Mouse (Mus musculus) spleen, adult 2 months (tissue): ENCODE measurements around the gene Zxdc. TPM values are rescaled to one million over a fixed set of nuclear protein-coding genes. Genes with fewer than 3 reads are reported as not detected.

Experiments used
- DNase-seq, 2 experiments: peaks; one replicate each; pipeline versions ENCODE4 v3.0.0 to v3.0.0-alpha.2; 2012 to 2021; ENCODE audit warnings: low spot score in 2 of 2, low read depth in 1 of 2
- H3K27ac ChIP-seq: fragments of 200-500 bp; 2 replicates; pipeline ENCODE4 v1.5.1; 2012; ENCODE audit warnings: low read length, inconsistent platforms; ENCODE audit not compliant: insufficient read depth
- H3K27me3 ChIP-seq: fragments of 200-500 bp; 2 replicates; pipeline ENCODE4 v1.6.1; 2012; ENCODE audit warnings: mild to moderate bottlenecking, moderate library complexity, low read length, inconsistent platforms; ENCODE audit not compliant: control insufficient read depth, insufficient read depth
- H3K36me3 ChIP-seq: fragments of 200-500 bp; 2 replicates; pipeline ENCODE4 v1.6.1; 2012; ENCODE audit warnings: mild to moderate bottlenecking, low read length, inconsistent platforms; ENCODE audit not compliant: control insufficient read depth, insufficient read depth
- H3K4me1 ChIP-seq: fragments of 200-500 bp; 2 replicates; pipeline ENCODE4 v1.6.1; 2011; ENCODE audit warnings: inconsistent platforms; ENCODE audit not compliant: control insufficient read depth, insufficient read depth, insufficient read length
- H3K4me3 ChIP-seq: fragments of 200-500 bp; 2 replicates; pipeline ENCODE4 v1.5.1; 2011; ENCODE audit warnings: mild to moderate bottlenecking, inconsistent platforms; ENCODE audit not compliant: insufficient read depth, insufficient read length; ENCODE audit errors: extremely low read depth
- CTCF ChIP-seq: fragments of 200-500 bp; IDR thresholded peaks from 2 replicates; pipeline ENCODE4 v1.5.1; 2011; ENCODE audit warnings: mild to moderate bottlenecking, inconsistent platforms; ENCODE audit not compliant: insufficient read depth, insufficient read length, insufficient replicate concordance; ENCODE audit errors: extremely low read depth
- POLR2A ChIP-seq: fragments of 200-500 bp; IDR thresholded peaks from 2 replicates; pipeline ENCODE4 v1.6.1; 2011; ENCODE audit warnings: low read depth, low read length, inconsistent platforms
- WGBS: fragments of 180-500 bp; shearing (Covaris S2); methylation state at CpG from one replicate; pipeline ENCODE4 v1.1.7; 2018; 5-methylcytosine and 5-hydroxymethylcytosine counted together
- polyA plus RNA-seq: library from polyadenylated mRNA; depleted of rRNA; stranded (reverse); fragments of >200 nt; gene quantifications from 2 replicates; pipeline ENCODE4 v1.2.3, GENCODE M21; 2012; rRNA removed

The Zxdc gene
- polyA plus RNA-seq, 1 experiment = 15.6 TPM

DNA sequence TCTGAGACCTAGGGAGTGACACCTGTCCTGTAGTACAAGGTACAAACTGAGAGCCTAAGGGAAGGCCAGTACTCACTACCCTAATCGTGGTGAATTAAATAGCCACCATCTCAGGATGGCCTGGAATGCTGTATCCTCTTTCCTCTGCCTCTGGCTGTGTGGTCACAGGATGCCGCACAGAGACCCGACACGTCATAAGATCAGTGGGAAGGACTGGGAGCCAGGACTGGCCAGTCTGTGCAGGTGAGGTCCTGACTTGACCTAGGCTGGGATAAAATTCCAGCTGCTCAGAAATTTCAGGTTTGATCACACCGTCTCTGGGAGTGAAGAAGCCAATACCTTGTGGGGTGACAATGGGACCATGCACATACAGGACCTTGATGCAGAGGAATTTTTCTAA, 82.2 kb downstream of the Zxdc start:
- no peak for DNase-seq

DNA sequence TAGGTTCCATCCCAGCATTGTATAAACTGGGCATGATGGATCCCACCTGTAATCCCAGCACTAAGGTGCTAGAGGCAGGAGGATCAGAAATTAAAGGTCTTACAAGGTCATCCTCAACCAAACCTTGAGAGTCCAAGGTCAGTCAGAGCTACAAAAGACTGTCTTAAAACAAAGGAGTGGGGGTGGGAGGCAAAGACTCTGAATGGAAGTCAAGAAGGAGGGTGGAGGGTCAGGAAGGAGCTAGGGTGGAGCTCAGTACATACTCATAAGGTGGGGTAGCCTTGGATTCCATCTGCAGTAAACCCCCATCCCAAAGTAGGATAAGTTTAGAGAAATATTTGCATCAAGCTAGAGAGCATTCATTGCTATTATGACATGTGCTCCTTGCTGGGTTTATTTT, 83.3 kb downstream of the Zxdc start:
- H3K4me3 ChIP-seq = no peak overlapping the region
- TF ChIP-seq CTCF = no peak
- no peak for TF ChIP-seq POLR2A
- no peak for DNase-seq
- no peak overlapping the region for H3K27ac ChIP-seq
- H3K27me3 ChIP-seq = no peaks in the 10 kb centered on the region
- H3K4me1 ChIP-seq = no peaks in the 10 kb centered on the region
- H3K36me3 ChIP-seq = no peaks in the 10 kb centered on the region

More for the DNA sequence above, 82.2 kb downstream of the Zxdc start:
- no peak for TF ChIP-seq CTCF
- no peak for TF ChIP-seq POLR2A
- H3K36me3 ChIP-seq = no peaks in the 10 kb centered on the region
- H3K27ac ChIP-seq = no peak overlapping the region
- WGBS = 84% methylated on average over 5 of the region's 5 CpGs
- H3K4me3 ChIP-seq = no peak overlapping the region
- H3K4me1 ChIP-seq = no peaks in the 10 kb centered on the region
- H3K27me3 ChIP-seq = no peaks in the 10 kb centered on the region

Other genes starting within 250 kb of the Zxdc start
- gene Vmn1r51, start 246.9 kb upstream of the Zxdc start, polyA plus RNA-seq = not detected in 2 replicates
- not detected in 2 replicates for gene Vmn1r52, start 194.7 kb upstream of the Zxdc start, polyA plus RNA-seq
- not detected in 2 replicates for gene V1ra8, start 166.7 kb upstream of the Zxdc start, polyA plus RNA-seq
- gene Vmn1r53, start 145.1 kb upstream of the Zxdc start, polyA plus RNA-seq = not detected in 2 replicates
- gene Vmn1r54, start 123.2 kb upstream of the Zxdc start, polyA plus RNA-seq = not detected in 2 replicates
- gene BC048671, start 68.3 kb upstream of the Zxdc start, polyA plus RNA-seq = not detected in 2 replicates
- 1.1 and 1.4 TPM in 2 replicates for gene Chst13, start 44.3 kb upstream of the Zxdc start, polyA plus RNA-seq
- 0.02 TPM in 2 replicates for gene Uroc1, start 36.2 kb upstream of the Zxdc start, polyA plus RNA-seq
- not detected in 2 replicates for gene Cfap100, start 59.3 kb downstream of the Zxdc start, polyA plus RNA-seq
- 9.7 and 11.0 TPM in 2 replicates for gene Klf15, start 93.1 kb downstream of the Zxdc start, polyA plus RNA-seq
- gene Aldh1l1, start 116.9 kb downstream of the Zxdc start, polyA plus RNA-seq = 1.9 and 2.9 TPM in 2 replicates
- 7.2 and 8.3 TPM in 2 replicates for gene Slc41a3, start 235.2 kb downstream of the Zxdc start, polyA plus RNA-seq